Mouse (Mus musculus) layer of hippocampus, postnatal 36 days (tissue): ENCODE results near the gene Psmb11. TPM values are rescaled to one million over a fixed set of nuclear protein-coding genes. Genes with fewer than 3 reads are reported as not detected.

Experiments used
- DNase-seq, 2 experiments: peaks; one replicate each; pipeline ENCODE4 v3.0.0; 2022
- microRNA-seq, 2 experiments: library from miRNA; unstranded; fragments of <30 nt; microRNA quantifications; one replicate each; pipeline ENCODE4 v1.2.0; 2021
- total RNA-seq, 2 experiments: library from RNA; stranded (reverse); gene quantifications; 2 replicates each; pipeline ENCODE4 v1.2.3; 2021

Psmb11 gene
- total RNA-seq, 2 experiments from 2014 or later = 0.23 to 0.27 TPM

GRCm38 (mm10) chr14:54642224-54642944 lies 21.2 kb downstream of the Psmb11 start:
- DNase-seq = no peak

- no peak for DNase-seq
Measured at GRCm38 (mm10) chr14:54643011-54643410, 21.8 kb downstream of the Psmb11 start.

- no peak for DNase-seq
Measured at GRCm38 (mm10) chr14:54644294-54644693, 23.1 kb downstream of the Psmb11 start.

DNA sequence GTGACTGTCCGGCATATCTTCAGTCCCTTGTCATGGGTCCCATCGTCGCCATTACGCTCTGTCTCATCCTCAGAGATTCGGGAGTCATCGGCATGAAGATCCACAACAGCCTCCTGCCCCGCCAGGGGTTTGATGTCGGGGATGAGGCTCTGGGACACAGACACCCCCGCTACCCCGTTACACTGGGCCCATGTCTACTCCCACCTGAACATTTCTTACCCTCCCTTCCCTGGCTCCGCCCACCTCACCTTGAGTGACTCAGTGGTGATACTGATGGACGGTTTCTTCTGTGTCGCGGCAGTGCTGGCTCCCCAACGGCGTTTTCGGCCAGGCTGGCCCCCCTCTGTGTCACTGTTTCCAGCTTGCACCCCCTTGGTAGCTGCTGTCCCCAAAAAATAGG lies 25.2 kb downstream of the Psmb11 start:
- no peak for DNase-seq

DNA sequence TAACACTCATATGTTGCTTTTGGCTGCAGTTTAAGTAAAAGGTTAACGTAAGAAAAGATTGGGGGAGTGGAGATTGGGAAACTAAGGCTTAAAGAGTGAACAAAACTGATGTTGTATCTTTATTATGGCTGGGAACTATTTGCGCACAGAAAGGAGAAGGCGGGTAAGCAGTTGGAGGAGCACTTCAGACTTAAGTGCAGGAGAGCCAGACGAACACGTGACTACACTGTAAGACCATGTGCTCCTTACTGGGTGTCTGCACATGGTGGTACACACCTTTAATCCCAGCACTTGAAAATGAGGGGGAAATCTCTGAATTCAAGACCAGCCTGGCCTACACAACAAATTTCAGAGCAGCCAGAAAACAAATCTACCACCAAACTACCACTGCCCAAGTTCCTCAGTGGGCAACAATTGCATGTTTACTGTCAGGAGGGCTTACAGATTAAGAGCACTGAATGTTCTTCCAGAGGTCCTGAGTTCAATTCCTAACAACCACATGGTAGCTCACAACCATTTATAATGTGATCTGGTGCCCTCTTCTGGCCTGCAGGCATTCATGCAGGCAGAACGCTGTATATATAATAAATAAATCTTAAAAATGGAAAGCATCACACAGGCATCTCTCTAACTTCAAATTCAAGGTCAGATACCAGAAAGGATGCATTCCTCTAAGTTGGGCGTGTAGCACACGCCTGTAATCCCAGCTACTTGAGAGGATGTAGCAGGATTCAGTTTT lies 25.8 kb downstream of the Psmb11 start:
- no peak for DNase-seq

GRCm38 (mm10) chr14:54647900-54648299 lies 26.7 kb downstream of the Psmb11 start:
- no peak for DNase-seq

DNA sequence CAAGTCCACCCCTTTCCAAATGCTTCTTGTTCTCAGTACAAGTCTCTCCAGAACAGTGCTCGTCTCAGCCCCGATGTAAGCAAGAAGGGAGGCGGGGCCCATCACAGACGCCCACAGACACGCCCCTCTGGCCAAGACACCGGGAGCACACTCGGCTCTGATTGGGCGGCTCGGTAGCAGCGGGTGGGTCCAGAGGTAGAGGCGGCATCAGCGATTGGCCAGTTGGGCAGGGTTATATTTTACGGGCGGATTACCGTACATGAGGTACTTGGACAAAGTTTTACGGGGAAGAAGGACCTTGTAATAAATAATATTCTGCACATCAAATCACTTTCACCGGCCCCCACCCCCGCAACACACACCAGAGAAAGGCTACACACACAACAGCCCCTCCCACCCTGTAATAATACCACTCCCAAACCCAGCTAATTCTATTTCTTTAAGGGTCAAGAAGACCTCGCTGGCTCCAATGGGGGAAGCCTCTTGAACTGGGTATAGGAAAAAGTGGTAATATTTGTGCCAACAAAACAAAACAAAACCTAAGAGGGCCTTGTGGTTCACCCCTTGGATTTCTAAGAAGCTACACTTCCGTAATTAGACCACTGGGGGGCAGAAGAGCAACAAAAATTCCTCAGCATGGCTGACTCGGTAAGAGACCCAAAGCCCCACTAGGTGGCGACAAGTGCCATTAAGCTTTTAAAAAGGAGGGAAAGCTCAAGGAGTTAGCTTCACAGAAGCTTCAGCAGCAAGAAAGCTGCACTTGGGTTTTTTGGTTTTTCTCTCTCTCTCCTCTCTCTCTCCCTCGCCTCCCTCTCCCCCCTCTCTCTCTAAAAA lies 29.6 kb downstream of the Psmb11 start:
- DNase-seq = peak; percentile 67 to 79

DNA sequence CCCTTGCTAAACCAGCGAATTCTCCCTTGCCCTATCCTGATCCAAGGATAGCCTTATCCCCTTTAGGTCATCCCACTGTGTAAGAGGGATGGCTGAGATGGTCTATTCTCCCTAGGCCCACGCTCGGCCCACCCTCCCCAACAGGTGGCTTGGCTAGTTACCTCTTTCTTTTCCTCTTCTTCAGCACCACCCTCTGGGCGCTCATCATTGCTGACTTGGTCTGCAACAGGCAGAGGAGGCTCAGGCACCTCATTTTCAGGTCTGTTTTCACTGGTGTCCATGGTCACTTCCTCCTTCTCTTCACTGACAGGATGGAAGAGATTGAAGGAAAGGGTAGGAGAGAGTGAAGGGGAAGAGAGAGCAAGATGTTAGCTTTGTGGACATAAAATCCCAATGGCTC lies 30.3 kb downstream of the Psmb11 start:
- DNase-seq = no peak

- no peak for DNase-seq
Measured at GRCm38 (mm10) chr14:54652787-54653186, 31.6 kb downstream of the Psmb11 start.

GRCm38 (mm10) chr14:54653496-54653895 lies 32.3 kb downstream of the Psmb11 start:
- peak; percentile 83 to 84 for DNase-seq

GRCm38 (mm10) chr14:54660009-54660408 lies 38.8 kb downstream of the Psmb11 start:
- DNase-seq = no peak

- DNase-seq = no peak
Measured at GRCm38 (mm10) chr14:54664477-54665222, 43.4 kb downstream of the Psmb11 start.

DNA sequence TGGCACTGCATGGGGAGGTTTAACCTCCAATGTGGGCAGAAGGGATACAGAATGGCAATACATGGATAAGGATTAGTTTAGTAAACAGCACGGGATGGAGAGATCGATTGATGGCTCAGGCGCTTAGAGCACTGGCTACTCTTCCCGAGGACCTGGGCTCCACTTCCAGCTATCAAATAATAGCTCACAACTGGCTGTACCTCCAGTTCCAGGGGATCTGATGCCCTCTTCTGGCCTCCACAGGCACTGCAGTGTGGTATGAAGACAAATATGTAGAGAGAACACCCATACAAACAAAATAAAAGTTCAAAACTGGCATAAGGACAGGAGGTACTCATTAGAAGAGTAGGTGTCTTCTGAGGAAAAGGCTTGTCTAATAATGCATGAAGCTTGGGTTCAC lies 48.1 kb downstream of the Psmb11 start:
- no peak for DNase-seq

GRCm38 (mm10) chr14:54674317-54674716 lies 53.1 kb downstream of the Psmb11 start:
- DNase-seq = no peak

DNA sequence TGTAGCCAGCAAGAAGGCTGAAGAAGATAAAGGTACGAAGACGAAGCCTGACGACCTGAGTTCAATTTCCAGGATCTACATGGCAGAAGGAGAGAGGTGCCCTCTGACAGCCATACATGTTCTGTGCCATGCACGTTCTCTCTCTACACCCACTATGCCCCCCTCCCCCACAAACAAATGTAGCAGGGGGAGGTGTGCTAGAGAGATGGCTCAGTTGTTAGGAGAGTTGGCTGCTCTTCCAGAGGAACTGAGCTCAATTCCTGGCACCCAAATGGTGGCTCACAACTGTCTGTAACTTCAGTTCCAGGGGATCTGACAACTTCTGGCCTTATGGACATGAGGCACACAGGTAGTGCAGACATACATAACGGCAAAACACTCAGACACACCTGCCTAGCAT lies 55.1 kb downstream of the Psmb11 start:
- DNase-seq = no peak

DNA sequence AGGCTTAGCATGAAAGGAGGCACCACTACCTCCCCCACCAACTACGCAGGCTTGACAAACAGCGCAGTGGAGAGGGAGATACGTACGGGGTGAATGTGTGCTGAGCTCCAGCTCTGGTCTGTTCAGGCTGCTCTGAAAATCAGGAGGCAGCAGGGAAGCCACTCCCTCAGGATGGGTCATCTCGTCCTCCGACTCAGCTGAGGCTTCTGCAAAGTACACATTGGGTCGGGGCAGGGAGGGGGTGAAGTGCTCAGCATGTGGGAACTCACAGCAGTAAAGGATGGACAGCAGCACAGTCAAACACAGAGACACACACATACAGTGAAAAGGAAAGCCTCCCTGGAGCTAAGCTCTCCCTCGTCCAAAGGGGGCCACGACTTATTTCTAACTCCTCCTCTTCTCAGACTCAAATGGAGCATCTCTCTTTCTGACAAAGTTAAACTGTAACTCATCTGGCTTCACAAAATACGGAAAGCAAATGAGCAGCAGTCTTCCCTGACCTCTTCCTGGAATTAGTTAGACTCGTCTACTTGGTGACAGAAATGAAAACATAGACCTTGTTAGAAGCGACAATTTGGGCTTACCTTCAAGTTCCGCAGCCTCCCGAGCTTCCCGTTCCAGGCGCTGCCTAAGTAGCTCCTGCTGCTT lies 57.5 kb downstream of the Psmb11 start:
- DNase-seq = no peak

Small RNAs within 50 kb of the gene (microRNA-seq; reads per million reads assigned to microRNA genes)
- gene Mir686 (0 reads per million in 2 experiments), gene Mir6948 (0.21 to 0.30 reads per million in 2 experiments)

Other genes with a start within 250 kb of the Psmb11 start
- 1 to 10 TPM; 2.4 to 2.7 TPM for gene Slc7a7, start 203.7 kb upstream of the Psmb11 start, total RNA-seq
- gene Mrpl52, start 194.5 kb upstream of the Psmb11 start, total RNA-seq = 100 to 1,000 TPM; 105 to 108 TPM
- 10 to 100 TPM; 18.3 to 20.0 TPM for gene Mmp14, start 189.8 kb upstream of the Psmb11 start, total RNA-seq
- 10 to 100 TPM; 26.4 to 29.6 TPM for gene Lrp10, start 157.3 kb upstream of the Psmb11 start, total RNA-seq
- 10 to 100 TPM; 20.7 to 23.8 TPM for gene Rem2, start 145.3 kb upstream of the Psmb11 start, total RNA-seq
- gene Prmt5, start 103.9 kb upstream of the Psmb11 start, total RNA-seq = 10 to 100 TPM; 51.7 to 57.1 TPM
- 1 to 10 TPM; 4.0 to 5.3 TPM for gene Haus4, start 66.8 kb upstream of the Psmb11 start, total RNA-seq
- 1 to 10 TPM in 1 of 2 experiments, under 1 TPM in 1; 0.95 to 1.5 TPM for gene Ajuba, start 43.9 kb upstream of the Psmb11 start, total RNA-seq
- gene 4931414P19Rik, start 15.4 kb upstream of the Psmb11 start, total RNA-seq = 1 to 10 TPM; 4.7 to 5.5 TPM
- gene Psmb5, start 3.4 kb upstream of the Psmb11 start, total RNA-seq = 100 to 1,000 TPM; 203 to 230 TPM
- not detected for gene Gm17606, start 19.5 kb downstream of the Psmb11 start, total RNA-seq
- gene Cdh24, start 19.9 kb downstream of the Psmb11 start, total RNA-seq = 10 to 100 TPM; 23.6 to 24.5 TPM
- 10 to 100 TPM; 24.0 to 26.3 TPM for gene 1700123O20Rik, start 64.8 kb downstream of the Psmb11 start, total RNA-seq
- 100 to 1,000 TPM; 210 to 242 TPM for gene Acin1, start 65.5 kb downstream of the Psmb11 start, total RNA-seq
- gene Gm29776, start 77.4 kb downstream of the Psmb11 start, total RNA-seq = not detected
- not detected for gene Cebpe, start 90.7 kb downstream of the Psmb11 start, total RNA-seq
- gene Slc7a8, start 160.5 kb downstream of the Psmb11 start, total RNA-seq = 10 to 100 TPM; 49.1 to 50.1 TPM
- not detected for gene Rnf212b, start 192.7 kb downstream of the Psmb11 start, total RNA-seq
- gene Homez, start 249.5 kb downstream of the Psmb11 start, total RNA-seq = 10 to 100 TPM; 21.2 to 25.8 TPM